Mouse (Mus musculus) CH12.LX (cell line): ENCODE results near the gene Ovol3. TPM values are rescaled to one million over a fixed set of nuclear protein-coding genes. Genes with fewer than 3 reads are reported as not detected.
A peak's percentile ranks its signal among the peaks of the same experiment; 100 is the strongest.

Experiments
- DNase-seq: peaks from one replicate; pipeline ENCODE4 v3.0.0-alpha.2; 2013; ENCODE audit errors: extremely low read depth
- H3K27ac ChIP-seq: 2 replicates; pipeline ENCODE4 v1.5.1; 2012; ENCODE audit warnings: low read depth, mild to moderate bottlenecking, control low read depth, moderate library complexity; ENCODE audit not compliant: insufficient read depth
- H3K27me3 ChIP-seq: replicated peaks from 2 replicates; pipeline ENCODE3; 2012; ENCODE audit warnings: inconsistent platforms
- H3K36me3 ChIP-seq, 2 experiments: replicated peaks in 1 of 2; 2 replicates each; pipeline versions ENCODE3 to v1.6.1; 2012; ENCODE audit warnings: inconsistent platforms in 1 of 2, low read length in 1 of 2, mild to moderate bottlenecking in 1 of 2, mixed read lengths in 1 of 2, moderate library complexity in 1 of 2; ENCODE audit not compliant: control insufficient read depth in 1 of 2, insufficient read depth in 1 of 2
- H3K4me1 ChIP-seq, 2 experiments: 2 replicates each; pipeline ENCODE4 v1.6.1; 2012; ENCODE audit warnings: inconsistent platforms in 1 of 2, moderate library complexity in 1 of 2; ENCODE audit not compliant: insufficient read depth in 2 of 2, control insufficient read depth in 1 of 2
- H3K4me2 ChIP-seq: 2 replicates; pipeline ENCODE4 v1.6.1; 2012; ENCODE audit warnings: low read depth, mild to moderate bottlenecking, control low read depth; ENCODE audit not compliant: poor library complexity, insufficient read depth, severe bottlenecking
- H3K4me3 ChIP-seq, 3 experiments: fragments of 150-350 bp in 1 of 3; sonication (generic) in 1 of 3; replicated peaks in 1 of 3; 2 replicates each; pipeline versions ENCODE3 to v1.5.1; 2011 to 2012; ENCODE audit warnings: low read depth in 2 of 3, low read length in 2 of 3, mild to moderate bottlenecking in 2 of 3, moderate library complexity in 2 of 3, control low read depth in 1 of 3, improper control_type of control experiment in 1 of 3, inconsistent platforms in 1 of 3, mixed read lengths in 1 of 3; ENCODE audit not compliant: poor library complexity in 1 of 3
- H3K79me2 ChIP-seq: replicated peaks from 2 replicates; pipeline ENCODE4 v1.6.1; 2012; ENCODE audit warnings: mild to moderate bottlenecking, moderate library complexity; ENCODE audit not compliant: control insufficient read depth, poor library complexity, insufficient read depth, severe bottlenecking; ENCODE audit errors: extremely low read depth
- H3K9ac ChIP-seq: 2 replicates; pipeline ENCODE4 v1.6.1; 2012; ENCODE audit warnings: low read depth, mild to moderate bottlenecking, control low read depth, moderate library complexity; ENCODE audit not compliant: insufficient read depth
- H3K9me3 ChIP-seq: replicated peaks from 2 replicates; pipeline ENCODE3; 2012; ENCODE audit warnings: low read length, inconsistent platforms, mixed read lengths
- BHLHE40 ChIP-seq: IDR thresholded peaks from 2 replicates; pipeline ENCODE4 v1.6.1; 2011; ENCODE audit warnings: mild to moderate bottlenecking, low read depth, low read length, improper control_type of control experiment
- CHD2 ChIP-seq: IDR thresholded peaks from 2 replicates; pipeline ENCODE4 v1.6.1; 2011; ENCODE audit warnings: low read length, improper control_type of control experiment
- CTCF ChIP-seq, 2 experiments: IDR thresholded peaks in 1 of 2; conservative IDR thresholded peaks in 1 of 2; 2 replicates each; pipeline ENCODE4 v1.5.1; 2011 to 2012; ENCODE audit warnings: low read depth in 2 of 2, low read length in 2 of 2, improper control_type of control experiment in 1 of 2, inconsistent platforms in 1 of 2, mild to moderate bottlenecking in 1 of 2, moderate library complexity in 1 of 2
- E2F4 ChIP-seq: IDR thresholded peaks from 2 replicates; pipeline ENCODE4 v1.6.1; 2011; ENCODE audit warnings: low read depth, low read length, improper control_type of control experiment; ENCODE audit not compliant: insufficient replicate concordance
- ELF1 ChIP-seq: IDR thresholded peaks from 2 replicates; pipeline ENCODE4 v1.6.1; 2014; ENCODE audit warnings: low read depth, mild to moderate bottlenecking, inconsistent platforms, low read length, improper control_type of control experiment
- ETS1 ChIP-seq: conservative IDR thresholded peaks from 2 replicates; pipeline ENCODE4 v1.6.1; 2012; ENCODE audit warnings: low read depth, mild to moderate bottlenecking, inconsistent platforms, low read length, improper control_type of control experiment, moderate library complexity
- HCFC1 ChIP-seq: IDR thresholded peaks from 2 replicates; pipeline ENCODE4 v1.6.1; 2012; ENCODE audit warnings: low read depth, mild to moderate bottlenecking, inconsistent platforms, low read length, improper control_type of control experiment
- KAT2A ChIP-seq: IDR thresholded peaks from 2 replicates; pipeline ENCODE4 v1.6.1; 2012; ENCODE audit warnings: low read length, improper control_type of control experiment, inconsistent platforms; ENCODE audit not compliant: insufficient replicate concordance
- MAFK ChIP-seq: IDR thresholded peaks from 2 replicates; pipeline ENCODE4 v1.6.1; 2011; ENCODE audit warnings: low read length, improper control_type of control experiment; ENCODE audit not compliant: insufficient replicate concordance
- MAX ChIP-seq: IDR thresholded peaks from 2 replicates; pipeline ENCODE4 v1.6.1; 2011; ENCODE audit warnings: low read length, improper control_type of control experiment
- MAZ ChIP-seq: IDR thresholded peaks from 2 replicates; pipeline ENCODE4 v1.6.1; 2012; ENCODE audit warnings: low read depth, mild to moderate bottlenecking, inconsistent platforms, low read length, improper control_type of control experiment, moderate library complexity
- MEF2A ChIP-seq: IDR thresholded peaks from 2 replicates; pipeline ENCODE4 v1.6.1; 2014; ENCODE audit warnings: low read depth, mild to moderate bottlenecking, inconsistent platforms, low read length, improper control_type of control experiment, borderline replicate concordance
- MXI1 ChIP-seq: IDR thresholded peaks from 2 replicates; pipeline ENCODE4 v1.6.1; 2011; ENCODE audit warnings: mild to moderate bottlenecking, low read depth, low read length, improper control_type of control experiment
- NELFE ChIP-seq: IDR thresholded peaks from 2 replicates; pipeline ENCODE4 v1.6.1; 2011; ENCODE audit warnings: low read depth, low read length, improper control_type of control experiment
- NRF1 ChIP-seq: IDR thresholded peaks from 2 replicates; pipeline ENCODE4 v1.6.1; 2014; ENCODE audit warnings: low read depth, mild to moderate bottlenecking, inconsistent platforms, low read length, improper control_type of control experiment, moderate library complexity
- POLR2A ChIP-seq: IDR thresholded peaks from 2 replicates; pipeline ENCODE4 v1.6.1; 2011; ENCODE audit warnings: low read depth, mild to moderate bottlenecking, improper control_type of control experiment, low read length
- SIN3A ChIP-seq: IDR thresholded peaks from 2 replicates; pipeline ENCODE4 v1.6.1; 2012; ENCODE audit warnings: low read length, improper control_type of control experiment, inconsistent platforms
- SMC3 ChIP-seq: IDR thresholded peaks from 2 replicates; pipeline ENCODE4 v1.6.1; 2011; ENCODE audit warnings: low read depth, low read length, improper control_type of control experiment
- TBP ChIP-seq: conservative IDR thresholded peaks from 2 replicates; pipeline ENCODE4 v1.6.1; 2011; ENCODE audit warnings: low read depth, low read length, improper control_type of control experiment
- TCF12 ChIP-seq: IDR thresholded peaks from 2 replicates; pipeline ENCODE4 v1.6.1; 2014; ENCODE audit warnings: low read depth, mild to moderate bottlenecking, inconsistent platforms, low read length, improper control_type of control experiment
- USF1 ChIP-seq: IDR thresholded peaks from 2 replicates; pipeline ENCODE4 v1.6.1; 2014; ENCODE audit warnings: low read depth, mild to moderate bottlenecking, inconsistent platforms, low read length, improper control_type of control experiment
- ZC3H11A ChIP-seq: IDR thresholded peaks from 2 replicates; pipeline ENCODE4 v1.6.1; 2012; ENCODE audit warnings: low read depth, mild to moderate bottlenecking, inconsistent platforms, low read length, improper control_type of control experiment
- ZNF384 ChIP-seq: IDR thresholded peaks from 2 replicates; pipeline ENCODE4 v1.6.1; 2012; ENCODE audit warnings: low read depth, low read length, improper control_type of control experiment, inconsistent platforms
- dilution Hi-C: fragments of 300-500 bp; cut with MboI; formaldehyde crosslinking; loops from 2 replicates; pipeline ENCODE4 v1.14.3; 2020; ENCODE audit warnings: low sequenced_read_pairs; ENCODE audit not compliant: extremely low pct_unique_long_range_greater_than_20kb, extremely low pct_ligation_motif_present
- in situ Hi-C: fragments of 300-500 bp; cut with MboI; formaldehyde crosslinking; loops from 3 replicates; pipeline ENCODE4 v1.14.3; 2019; ENCODE audit warnings: low sequenced_read_pairs, low pct_ligation_motif_present, low pct_unique_long_range_greater_than_20kb, mixed read lengths
- polyA plus RNA-seq: library from polyadenylated mRNA; unstranded; fragments of >175 nt; gene quantifications from 2 replicates; pipeline ENCODE4 v1.2.1, GENCODE M21; 2012; ENCODE audit warnings: low read depth; ENCODE audit not compliant: insufficient read length
- total RNA-seq, 2 experiments: library from RNA; depleted of rRNA; stranded (reverse); fragments of 300-350 nt in 1 of 2; fragments of >200 nt in 1 of 2; gene quantifications; 2 replicates each; pipeline ENCODE4 v1.2.3; 2012 to 2014

Gene Ovol3
- total and polyA plus RNA-seq, 3 experiments = 0.42 to 4.3 (median 2.8) TPM

DNA sequence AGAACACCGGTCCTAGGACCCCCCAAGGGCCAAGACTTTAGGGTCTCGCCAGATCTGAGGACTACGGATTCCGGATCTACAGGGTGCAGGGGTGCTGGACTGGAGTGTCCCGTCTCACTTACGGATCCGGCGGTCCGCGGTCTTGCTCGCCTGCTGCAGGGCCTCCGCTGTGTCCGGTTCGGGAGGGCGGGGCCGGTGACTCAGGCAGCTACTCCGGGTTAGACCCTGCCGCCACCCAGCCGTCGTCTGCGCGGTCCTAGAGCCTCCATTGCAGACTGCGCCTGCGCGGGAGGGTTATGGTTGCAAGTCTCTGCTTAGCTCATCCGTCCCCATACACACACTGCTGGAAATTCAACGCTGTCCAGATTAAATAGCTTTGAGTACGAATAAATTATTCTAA lies 40.6 kb downstream of the Ovol3 start:
- Histone ChIP-seq H3K4me3 (peak overlapping the region; percentile 76 to 92 (median 84)), H3K4me2 (0 out of 2 replicates have a peak overlapping the region, but pooled peaks have one; percentile 9), H3K9ac (peak overlapping the region; percentile 95), H3K36me3 (peaks cover 23 to 34% of the 10 kb centered on the region in 2 experiments), H3K79me2 (peaks cover 14% of the 10 kb centered on the region)
- TF ChIP-seq HCFC1 = peak; percentile 73
- no peak for TF ChIP-seq CHD2
- no peak; the same call in 1 of the 2 replicates for TF ChIP-seq ETS1
- no peak for TF ChIP-seq E2F4
- TF ChIP-seq NELFE = peak; percentile 53; the same call in 1 of the 2 replicates
- peak; percentile 62; the same call in 1 of the 2 replicates for TF ChIP-seq ELF1
- TF ChIP-seq MAZ = peak; percentile 87
- TF ChIP-seq MXI1 = 0 out of 2 replicates have a peak, but pooled peaks have one; percentile 30
- peak; percentile 88 for TF ChIP-seq SIN3A
- no peak for TF ChIP-seq MAFK
- peak; percentile 77 for TF ChIP-seq ZNF384
- peak; percentile 74; the same call in 1 of the 2 replicates for TF ChIP-seq MEF2A
- TF ChIP-seq POLR2A = peak; percentile 75
- TF ChIP-seq BHLHE40 = no peak
- no peak for TF ChIP-seq USF1
- peak; percentile 55; the same call in 1 of the 2 replicates for TF ChIP-seq MAX
- TF ChIP-seq TBP = no peak
- peak; percentile 70 for TF ChIP-seq TCF12
- TF ChIP-seq NRF1 = peak; percentile 95
- TF ChIP-seq SMC3 = no peak
- TF ChIP-seq ZC3H11A = no peak
- TF ChIP-seq KAT2A = 0 out of 2 replicates have a peak, but pooled peaks have one; percentile 22
- no peak for TF ChIP-seq CTCF (conservative IDR thresholded peaks at IDR 0.05 in 1 of 2, IDR thresholded peaks at IDR 0.05 in 1 of 2; ENCODE audit: low read depth in 2 of 2, low read length in 2 of 2)
- TF ChIP-seq, all 38 proteins: peak for 13
- H3K4me1 ChIP-seq = peaks cover 0 to 24% of the 10 kb centered on the region in 2 experiments; a peak in 2 of 4 replicates
- in situ Hi-C loops (no loop called here), dilution Hi-C loops (no loop called here)
- H3K9me3 ChIP-seq = no peaks in the 10 kb centered on the region
- peak overlapping the region; percentile 86; the same call in 1 of the 2 replicates for H3K27ac ChIP-seq
- DNase-seq = peak; percentile 96
- H3K27me3 ChIP-seq = no peaks in the 10 kb centered on the region
